ENCODE assay signal across 8 mouse cellular contexts in genomic region chr16:55858465-55858864, GRCm38 (mm10). TPM values are rescaled to one million over a fixed set of nuclear protein-coding genes. Genes with fewer than 3 reads are reported as not detected.
DNase-seq lines count a peak whose midpoint lies in the region; ATAC-seq and TF ChIP-seq lines count a peak whose summit lies in the region.

No protein-coding gene starts in this region.

- DNase-seq in CD4-positive, CD25-positive, alpha-beta regulatory T cell, adult 2 months (ENCODE audit: low read depth, low spot score): peak; percentile 90
- peak; percentile 78 for DNase-seq in NIH3T3 (ENCODE audit: low read depth)
- DNase-seq in cerebellum, adult 9-10 months: peak; percentile 59
- DNase-seq in gastrocnemius, postnatal 10 days: peak; percentile 62
- peak; percentile 81 to 84 for DNase-seq in kidney, postnatal 4 days
- DNase-seq in lung, postnatal 0 days (ENCODE audit: low spot score): peak; percentile 67
- peak; percentile 75 for DNase-seq in right cerebral cortex, adult 18-20 months
- DNase-seq in urinary bladder, postnatal 36 days (ENCODE audit: low spot score in 2 of 2): peak; percentile 53 to 55

- H3K4me2 ChIP-seq in lung, postnatal 0 days (replicated peaks; ENCODE audit: low read depth, low read length): no peak overlapping the region

- no peaks in the 10 kb centered on the region for H3K9me3 ChIP-seq in lung, postnatal 0 days (ENCODE audit: low read length)

- no peaks in the 10 kb centered on the region for H3K36me3 ChIP-seq in lung, postnatal 0 days (ENCODE audit: insufficient read depth, low read length)

- no peak overlapping the region for H3K9ac ChIP-seq in lung, postnatal 0 days (replicated peaks; ENCODE audit: low read depth)

- peak; percentile 62 for ATAC-seq in lung, postnatal 0 days

- peak; percentile 81 for TF ChIP-seq CTCF in lung, postnatal 0 days (IDR thresholded peaks at IDR 0.05)

- 62% methylated on average over 6 of the region's 6 CpGs for WGBS in lung, postnatal 0 days

- no peak overlapping the region for H3K27ac ChIP-seq in lung, postnatal 0 days (ENCODE audit: low read length)

- H3K4me1 ChIP-seq in lung, postnatal 0 days (ENCODE audit: insufficient read depth, low read depth, low read length): no peaks in the 10 kb centered on the region

- H3K27me3 ChIP-seq in lung, postnatal 0 days (replicated peaks; ENCODE audit: insufficient read depth, low read length): no peaks in the 10 kb centered on the region

- no peak for TF ChIP-seq EP300 in lung, postnatal 0 days (IDR thresholded peaks at IDR 0.05)

- H3K4me3 ChIP-seq in lung, postnatal 0 days (ENCODE audit: low read depth, low read length): no peak overlapping the region

RNA-seq across cellular contexts. Expression of gene Nfkbiz, which starts 19.8 kb away (rescaled TPM):
- total RNA-seq in gastrocnemius, postnatal 10 days (2021): 1 to 10 TPM; 1.8 to 2.8 TPM
- 16.0 and 21.5 TPM in 2 replicates for polyA plus RNA-seq in lung, postnatal 0 days (2015; fragmentation: Nextera tagmentation; extraction: Ambion mirVana)

RNA-seq across cellular contexts. Expression of gene Nxpe3, which starts 36.6 kb away (rescaled TPM):
- total RNA-seq in gastrocnemius, postnatal 10 days (2021): under 1 TPM; 0.31 to 0.34 TPM
- polyA plus RNA-seq in lung, postnatal 0 days (2015; fragmentation: Nextera tagmentation; extraction: Ambion mirVana): 0.47 and 0.71 TPM in 2 replicates
